ENCODE assay signal across 21 mouse cellular contexts in the genomic region with DNA sequence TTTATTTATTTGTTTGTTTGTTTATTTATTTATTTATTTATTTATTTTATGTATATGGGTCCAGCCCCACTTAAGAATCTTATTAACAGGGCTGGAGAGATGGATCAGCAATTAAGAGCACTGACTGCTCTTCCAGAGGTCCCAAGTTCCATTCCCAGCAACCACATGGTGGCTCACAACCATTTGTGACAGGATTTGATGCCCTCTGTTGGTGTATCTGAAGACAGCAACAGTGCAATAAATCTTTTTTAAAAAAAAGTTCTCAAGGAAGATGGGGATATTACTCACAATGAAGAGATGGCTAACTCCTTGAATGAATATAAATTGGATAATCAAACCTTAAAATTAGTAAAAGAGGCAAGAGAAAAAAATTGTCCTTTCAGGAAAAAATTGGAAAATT. TPM values are rescaled to one million over a fixed set of nuclear protein-coding genes. Genes with fewer than 3 reads are reported as not detected.
"Had no signal": no experiment of that assay in that cellular context is flagged by ENCODE, and none has a peak within 500 bp of the region (broad histone marks: within the 10 kb centered on the region; RNA-seq: fewer than 3 reads in every experiment).

No protein-coding gene starts in this region.

- DNase-seq: lung, adult 18-20 months; lung, postnatal 10 days; lung, postnatal 4 days; midbrain, embryonic 14.5 days; retina, postnatal 1 day; right cerebral cortex, adult 18-20 months; right cerebral cortex, postnatal 25 days; right cerebral cortex, postnatal 4 days; spleen, adult 18-20 months; thymus, adult 18-20 months; thymus, postnatal 14 days; thymus, postnatal 36 days had no signal

- H3K4me3 ChIP-seq: lung, embryonic 15.5 days; midbrain, embryonic 10.5 days; midbrain, embryonic 12.5 days; myocyte; neural tube, embryonic 13.5 days; neural tube, embryonic 15.5 days had no signal

- H3K27me3 ChIP-seq: lung, embryonic 15.5 days; midbrain, embryonic 12.5 days; neural tube, embryonic 13.5 days; neural tube, embryonic 15.5 days had no signal

- ATAC-seq: midbrain, embryonic 16.5 days had no signal

- H3K4me1 ChIP-seq: lung, embryonic 15.5 days; midbrain, embryonic 10.5 days; midbrain, embryonic 12.5 days; neural tube, embryonic 13.5 days; neural tube, embryonic 15.5 days had no signal

- H3K9ac ChIP-seq: lung, embryonic 15.5 days; midbrain, embryonic 12.5 days; neural tube, embryonic 13.5 days; neural tube, embryonic 15.5 days had no signal

- H3K9me3 ChIP-seq: lung, embryonic 15.5 days; midbrain, embryonic 10.5 days; midbrain, embryonic 12.5 days; neural tube, embryonic 13.5 days; neural tube, embryonic 15.5 days had no signal

- H3K27ac ChIP-seq: lung, embryonic 15.5 days; midbrain, embryonic 10.5 days; midbrain, embryonic 12.5 days; neural tube, embryonic 13.5 days; neural tube, embryonic 15.5 days had no signal

- H3K4me2 ChIP-seq: lung, embryonic 15.5 days; midbrain, embryonic 12.5 days; neural tube, embryonic 13.5 days; neural tube, embryonic 15.5 days had no signal

- H3K36me3 ChIP-seq: lung, embryonic 15.5 days; midbrain, embryonic 10.5 days; midbrain, embryonic 12.5 days; neural tube, embryonic 13.5 days; neural tube, embryonic 15.5 days had no signal

RNA-seq across cellular contexts. Expression of a gene that starts 9.0 kb away (rescaled TPM):
- total RNA-seq: megakaryocyte-erythroid progenitor cell, adult 5-6 weeks had no signal
- polyA plus RNA-seq: midbrain, embryonic 12.5 days; midbrain, embryonic 14.5 days; myocyte; small intestine, adult 2 months had no signal
